Mouse (Mus musculus) embryonic facial prominence, embryonic 11.5 days (tissue): ENCODE data around the gene Fam193a. TPM values are rescaled to one million over a fixed set of nuclear protein-coding genes. Genes with fewer than 3 reads are reported as not detected.

ENCODE experiments used
- ATAC-seq: fragments of 200-750 bp; cut with Nextera tagmentation; replicated peaks from 2 replicates; pipeline ENCODE4 v1.8.0; 2017; ENCODE audit warnings: low read depth; ENCODE audit not compliant: insufficient number of reproducible peaks, low FRiP score, low TSS enrichment
- DNase-seq: peaks from one replicate; pipeline ENCODE4 v3.0.0-alpha.2; 2015; ENCODE audit warnings: low spot score
- H3K27ac ChIP-seq: fragments of 300-500 bp; sonication (generic); replicated peaks from 2 replicates; pipeline ENCODE4 v1.5.1; 2014; ENCODE audit warnings: mild to moderate bottlenecking, low read depth, low read length, control low read depth
- H3K27me3 ChIP-seq: fragments of 300-500 bp; sonication (generic); 2 replicates; pipeline ENCODE4 v1.6.1; 2014; ENCODE audit warnings: mild to moderate bottlenecking, low read length, moderate library complexity, mixed read lengths; ENCODE audit not compliant: control insufficient read depth, insufficient read depth
- H3K36me3 ChIP-seq: fragments of 300-500 bp; sonication (generic); replicated peaks from 2 replicates; pipeline ENCODE4 v1.6.1; 2014; ENCODE audit warnings: low read depth, mild to moderate bottlenecking, low read length, moderate library complexity, mixed read lengths; ENCODE audit not compliant: control insufficient read depth, insufficient read depth
- H3K4me1 ChIP-seq: fragments of 300-500 bp; sonication (generic); 2 replicates; pipeline ENCODE4 v1.6.1; 2014; ENCODE audit warnings: low read length, mixed read lengths; ENCODE audit not compliant: control insufficient read depth, insufficient read depth
- H3K4me2 ChIP-seq: fragments of 300-500 bp; sonication (generic); 2 replicates; pipeline ENCODE4 v1.6.1; 2014; ENCODE audit warnings: low read depth, mild to moderate bottlenecking, control low read depth, low read length, moderate library complexity
- H3K4me3 ChIP-seq: fragments of 300-500 bp; sonication (generic); 2 replicates; pipeline ENCODE4 v1.5.1; 2014; ENCODE audit warnings: low read depth, low read length, control low read depth
- H3K9ac ChIP-seq: fragments of 300-500 bp; sonication (generic); replicated peaks from 2 replicates; pipeline ENCODE4 v1.6.1; 2014; ENCODE audit warnings: mild to moderate bottlenecking, control low read depth, low read length
- H3K9me3 ChIP-seq: fragments of 300-500 bp; sonication (generic); replicated peaks from 2 replicates; pipeline ENCODE4 v1.6.1; 2016; ENCODE audit warnings: mild to moderate bottlenecking, low read length, inconsistent platforms, mixed read lengths; ENCODE audit not compliant: control insufficient read depth
- WGBS: fragments of 180-500 bp; shearing (Covaris S2); extraction: QIAGEN DNeasy Blood & Tissue Kit; methylation state at CpG from one replicate; pipeline ENCODE4 v1.1.7; 2014; 5-methylcytosine and 5-hydroxymethylcytosine counted together
- polyA plus RNA-seq: library from polyadenylated mRNA; unstranded; fragments of >200 nt; fragmentation: Nextera tagmentation; extraction: Ambion mirVana; gene quantifications from 2 replicates; pipeline ENCODE4 v1.2.1, GENCODE M21; 2014

Fam193a gene
- polyA plus RNA-seq, 1 experiment from 2014 or later = 13.1 TPM

GRCm38 (mm10) chr5:34527352-34527751, 157.6 kb downstream of the Fam193a start:
- no peak overlapping the region for H3K4me2 ChIP-seq
- peaks cover 2% of the 10 kb centered on the region; the same call in 1 of the 2 replicates for H3K27me3 ChIP-seq
- H3K9me3 ChIP-seq = no peaks in the 10 kb centered on the region
- H3K4me3 ChIP-seq = no peak overlapping the region
- no peak overlapping the region for H3K9ac ChIP-seq
- H3K36me3 ChIP-seq = no peaks in the 10 kb centered on the region
- 82% methylated on average over 2 of the region's 2 CpGs for WGBS
- no peak for ATAC-seq
- no peak overlapping the region for H3K27ac ChIP-seq
- H3K4me1 ChIP-seq = no peaks in the 10 kb centered on the region
- no peak for DNase-seq

GRCm38 (mm10) chr5:34528724-34529123, 159.0 kb downstream of the Fam193a start:
- peaks cover 2% of the 10 kb centered on the region; the same call in 1 of the 2 replicates for H3K27me3 ChIP-seq
- no peaks in the 10 kb centered on the region for H3K36me3 ChIP-seq
- ATAC-seq (no peak), DNase-seq (no peak)
- H3K9ac ChIP-seq = no peak overlapping the region
- no peak overlapping the region for H3K27ac ChIP-seq
- 75% methylated on average over 5 of the region's 5 CpGs for WGBS
- H3K4me2 ChIP-seq = no peak overlapping the region
- H3K4me1 ChIP-seq = no peaks in the 10 kb centered on the region
- no peaks in the 10 kb centered on the region for H3K9me3 ChIP-seq
- H3K4me3 ChIP-seq = no peak overlapping the region

- Histone ChIP-seq H3K4me2 (no peak overlapping the region), H3K36me3 (no peaks in the 10 kb centered on the region), H3K9ac (no peak overlapping the region), H3K27me3 (peaks cover 2% of the 10 kb centered on the region; the same call in 1 of the 2 replicates), H3K9me3 (no peaks in the 10 kb centered on the region), H3K4me1 (no peaks in the 10 kb centered on the region), H3K4me3 (no peak overlapping the region), H3K27ac (no peak overlapping the region)
- DNase-seq (no peak), ATAC-seq (no peak)
- WGBS = 78% methylated on average over 5 of the region's 5 CpGs
Observed at GRCm38 (mm10) chr5:34530116-34530515, 160.4 kb downstream of the Fam193a start.

- no peaks in the 10 kb centered on the region for H3K4me1 ChIP-seq
- DNase-seq (no peak), ATAC-seq (no peak)
- no peak overlapping the region for H3K4me3 ChIP-seq
- WGBS = 51% methylated on average over 4 of the region's 4 CpGs
- no peak overlapping the region for H3K4me2 ChIP-seq
- H3K9ac ChIP-seq = no peak overlapping the region
- no peaks in the 10 kb centered on the region for H3K36me3 ChIP-seq
- H3K27ac ChIP-seq = no peak overlapping the region
- H3K27me3 ChIP-seq = peaks cover 2% of the 10 kb centered on the region; the same call in 1 of the 2 replicates
- no peaks in the 10 kb centered on the region for H3K9me3 ChIP-seq
Observed at GRCm38 (mm10) chr5:34530687-34531086, 161.0 kb downstream of the Fam193a start.

GRCm38 (mm10) chr5:34533066-34533465, 163.3 kb downstream of the Fam193a start:
- DNase-seq = no peak
- 62% methylated on average over 5 of the region's 5 CpGs for WGBS
- no peak for ATAC-seq

GRCm38 (mm10) chr5:34533820-34534219, 164.1 kb downstream of the Fam193a start:
- no peak overlapping the region for H3K4me2 ChIP-seq
- H3K36me3 ChIP-seq = no peaks in the 10 kb centered on the region
- H3K9ac ChIP-seq = no peak overlapping the region
- H3K9me3 ChIP-seq = no peaks in the 10 kb centered on the region
- no peaks in the 10 kb centered on the region for H3K4me1 ChIP-seq
- no peak overlapping the region for H3K27ac ChIP-seq
- H3K27me3 ChIP-seq = no peaks in the 10 kb centered on the region
- DNase-seq (no peak), ATAC-seq (no peak)
- WGBS = 63% methylated on average over 3 of the region's 3 CpGs
- no peak overlapping the region for H3K4me3 ChIP-seq

More at GRCm38 (mm10) chr5:34533066-34533465, 163.3 kb downstream of the Fam193a start:
- Histone ChIP-seq H3K27ac (no peak overlapping the region), H3K27me3 (no peaks in the 10 kb centered on the region), H3K9me3 (no peaks in the 10 kb centered on the region), H3K36me3 (no peaks in the 10 kb centered on the region), H3K4me3 (no peak overlapping the region), H3K4me2 (no peak overlapping the region), H3K4me1 (no peaks in the 10 kb centered on the region), H3K9ac (no peak overlapping the region)

- H3K27me3 ChIP-seq = no peaks in the 10 kb centered on the region
- no peaks in the 10 kb centered on the region for H3K9me3 ChIP-seq
- WGBS = 76% methylated on average over 5 of the region's 5 CpGs
- DNase-seq (no peak), ATAC-seq (no peak)
- no peaks in the 10 kb centered on the region for H3K4me1 ChIP-seq
- H3K4me3 ChIP-seq = no peak overlapping the region
- no peak overlapping the region for H3K27ac ChIP-seq
- no peak overlapping the region for H3K9ac ChIP-seq
- no peak overlapping the region for H3K4me2 ChIP-seq
- H3K36me3 ChIP-seq = no peaks in the 10 kb centered on the region
Observed at GRCm38 (mm10) chr5:34534776-34535581, 165.2 kb downstream of the Fam193a start.

- H3K9ac ChIP-seq = no peak overlapping the region
- no peak for ATAC-seq
- no peaks in the 10 kb centered on the region for H3K36me3 ChIP-seq
- WGBS = 82% methylated on average over 7 of the region's 7 CpGs
- no peak for DNase-seq
- no peaks in the 10 kb centered on the region for H3K27me3 ChIP-seq
- no peak overlapping the region for H3K4me2 ChIP-seq
- H3K27ac ChIP-seq = no peak overlapping the region
- no peaks in the 10 kb centered on the region for H3K4me1 ChIP-seq
- no peak overlapping the region for H3K4me3 ChIP-seq
- no peaks in the 10 kb centered on the region for H3K9me3 ChIP-seq
Observed at GRCm38 (mm10) chr5:34535831-34536230, 166.1 kb downstream of the Fam193a start.
